Mouse (Mus musculus) hindbrain, embryonic 13.5 days (tissue): ENCODE data around the gene Umodl1. TPM values are rescaled to one million over a fixed set of nuclear protein-coding genes. Genes with fewer than 3 reads are reported as not detected.

ENCODE experiments used
- ATAC-seq: fragments of 200-750 bp; cut with Nextera tagmentation; 2 replicates; pipeline ENCODE4 v1.8.0; 2017; ENCODE audit warnings: moderate TSS enrichment; ENCODE audit not compliant: low FRiP score
- H3K27ac ChIP-seq: fragments of 300-500 bp; sonication (generic); 2 replicates; pipeline ENCODE4 v1.5.1; 2015; ENCODE audit warnings: inconsistent platforms, mild to moderate bottlenecking, moderate library complexity
- H3K27me3 ChIP-seq: fragments of 300-500 bp; sonication (generic); 2 replicates; pipeline ENCODE4 v1.6.1; 2015; ENCODE audit warnings: mild to moderate bottlenecking, inconsistent platforms
- H3K36me3 ChIP-seq: fragments of 300-500 bp; sonication (generic); 2 replicates; pipeline ENCODE4 v1.6.1; 2015; ENCODE audit warnings: mild to moderate bottlenecking, inconsistent platforms
- H3K4me1 ChIP-seq: fragments of 300-500 bp; sonication (generic); replicated peaks from 2 replicates; pipeline ENCODE4 v1.6.1; 2015; ENCODE audit warnings: inconsistent platforms
- H3K4me2 ChIP-seq: fragments of 300-500 bp; sonication (generic); 2 replicates; pipeline ENCODE4 v1.6.1; 2015; ENCODE audit warnings: inconsistent platforms, mild to moderate bottlenecking, moderate library complexity
- H3K4me3 ChIP-seq: fragments of 300-500 bp; sonication (generic); 2 replicates; pipeline ENCODE4 v1.5.1; 2015; ENCODE audit warnings: mild to moderate bottlenecking, inconsistent platforms
- H3K9ac ChIP-seq: fragments of 300-500 bp; sonication (generic); 2 replicates; pipeline ENCODE4 v1.6.1; 2015; ENCODE audit warnings: mild to moderate bottlenecking, inconsistent platforms
- H3K9me3 ChIP-seq: fragments of 300-500 bp; sonication (generic); 2 replicates; pipeline ENCODE4 v1.6.1; 2016; ENCODE audit warnings: inconsistent platforms
- WGBS: fragments of 180-500 bp; shearing (Covaris S2); methylation state at CpG from one replicate; pipeline ENCODE4 v1.1.7; 2015; 5-methylcytosine and 5-hydroxymethylcytosine counted together
- polyA plus RNA-seq: library from polyadenylated mRNA; unstranded; fragments of >200 nt; fragmentation: Nextera tagmentation; extraction: Ambion mirVana; gene quantifications from 2 replicates; pipeline ENCODE4 v1.2.1, GENCODE M21; 2015

Umodl1 gene
- polyA plus RNA-seq = 0.04 TPM in 1 of 2 replicates, not detected in the other

DNA sequence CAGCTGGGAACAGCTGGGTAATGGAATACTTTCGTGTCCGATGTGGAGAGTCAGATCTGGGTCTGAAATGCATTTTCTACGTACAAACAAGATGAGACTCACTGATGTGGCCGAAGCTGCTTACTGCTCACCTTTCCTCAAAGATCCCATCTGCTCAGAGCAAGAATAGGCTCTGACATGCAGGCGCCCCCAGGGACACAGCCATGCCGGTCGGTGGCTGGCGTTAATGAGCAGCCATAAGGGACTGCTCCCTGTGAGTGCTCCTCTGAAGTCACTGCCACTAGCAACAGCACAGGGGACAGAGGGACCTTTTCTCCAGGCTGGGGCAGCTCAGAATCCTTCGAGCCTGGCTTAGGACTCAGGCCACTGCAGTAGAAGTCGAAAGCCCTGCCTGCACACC lies at the start of gene Umodl1:
Umodl1 (plus strand) TSS at position 301 of the 400 bp plus-strand sequence.
- Histone ChIP-seq H3K4me2 (no peak within 1 kb of the TSS), H3K27me3 (no peaks in the 10 kb centered on the region), H3K4me1 (peaks cover 9% of the 10 kb centered on the region), H3K9ac (no peak within 1 kb of the TSS), H3K27ac (no peak within 1 kb of the TSS), H3K9me3 (0 out of 2 replicates have a peak, but pooled peaks cover 5% of the 10 kb centered on the region), H3K4me3 (no peak within 1 kb of the TSS), H3K36me3 (no peaks in the 10 kb centered on the region)
- WGBS = 45% methylated on average over 10 of the region's 10 CpGs
- ATAC-seq = no peak

DNA sequence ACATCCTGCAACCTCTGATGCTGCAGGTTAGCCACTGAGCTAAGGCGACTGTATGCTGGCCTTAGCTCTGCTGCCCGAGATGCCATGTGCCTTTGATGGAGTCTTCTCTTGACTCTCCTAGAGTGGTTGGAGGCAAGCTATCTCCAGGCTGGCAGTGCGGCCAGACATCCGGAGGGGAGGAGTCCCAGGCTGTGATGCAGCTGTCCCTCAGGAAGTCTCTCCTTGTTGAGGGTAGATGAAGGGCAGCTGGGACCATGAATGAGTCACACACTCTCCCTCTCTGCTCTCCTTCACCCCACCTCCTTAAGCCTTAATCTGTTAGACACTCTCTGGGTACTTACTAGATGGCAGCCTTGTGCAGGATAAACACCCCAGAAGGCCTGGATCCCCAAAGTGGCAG lies 46.9 kb upstream of the Umodl1 start:
- peaks cover 7% of the 10 kb centered on the region for H3K27me3 ChIP-seq
- no peaks in the 10 kb centered on the region for H3K36me3 ChIP-seq
- no peak overlapping the region for H3K4me3 ChIP-seq
- no peak overlapping the region for H3K9ac ChIP-seq
- no peak for ATAC-seq
- H3K27ac ChIP-seq = no peak overlapping the region
- no peaks in the 10 kb centered on the region for H3K9me3 ChIP-seq
- peaks cover 18% of the 10 kb centered on the region for H3K4me1 ChIP-seq
- WGBS = 78% methylated on average over 4 of the region's 4 CpGs
- no peak overlapping the region for H3K4me2 ChIP-seq

DNA sequence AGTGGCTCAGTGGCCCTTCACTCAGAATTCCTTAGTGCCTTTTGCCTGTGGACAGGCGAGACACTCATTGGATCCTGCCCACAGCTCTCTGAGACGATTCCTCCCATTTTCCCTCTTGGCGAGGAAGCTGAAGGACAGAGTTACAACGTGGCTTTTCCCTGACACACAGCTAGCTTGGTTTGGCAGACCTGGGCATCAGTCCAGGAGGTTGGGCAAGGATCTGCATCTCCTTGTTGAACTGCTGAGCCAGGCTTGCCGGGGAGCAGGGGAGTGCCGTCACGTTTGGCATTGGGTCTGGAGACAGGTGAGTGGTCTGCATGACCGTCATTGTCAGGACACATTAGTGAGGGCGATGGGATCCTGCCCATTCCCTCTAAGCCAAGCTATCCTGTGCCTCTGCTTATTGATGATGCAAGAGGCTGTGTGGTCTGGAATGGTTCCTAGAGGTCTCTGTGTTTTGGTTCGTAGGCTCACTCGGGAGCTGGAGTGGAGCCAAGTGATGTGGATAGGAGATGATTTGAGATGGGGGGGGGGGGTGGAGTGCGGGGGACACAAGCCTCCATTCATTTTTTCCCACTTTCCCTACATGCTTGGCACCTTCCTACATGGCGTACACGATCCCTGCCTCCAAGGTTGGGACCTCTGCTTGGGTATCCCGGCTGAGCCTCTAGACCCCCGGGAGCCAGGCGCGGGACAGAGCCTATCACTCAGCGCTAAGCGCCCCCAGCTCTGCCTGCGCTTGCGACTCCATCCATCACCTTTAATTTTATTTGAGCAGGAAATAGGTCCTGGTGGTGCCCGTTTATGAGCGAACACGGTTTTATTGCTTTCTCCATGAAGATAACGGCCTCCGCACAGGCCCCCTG lies 43.3 kb upstream of the Umodl1 start:
- H3K27me3 ChIP-seq = peaks cover 2% of the 10 kb centered on the region; the same call in 1 of the 2 replicates
- H3K4me1 ChIP-seq = peaks cover 18% of the 10 kb centered on the region
- H3K9me3 ChIP-seq = no peaks in the 10 kb centered on the region
- 0 out of 2 replicates have a peak overlapping the region, but pooled peaks have one; percentile 23 for H3K4me2 ChIP-seq
- no peak overlapping the region for H3K4me3 ChIP-seq
- no peaks in the 10 kb centered on the region for H3K36me3 ChIP-seq
- H3K9ac ChIP-seq = no peak overlapping the region
- 64% methylated on average over 27 of the region's 27 CpGs for WGBS
- no peak overlapping the region for H3K27ac ChIP-seq
- ATAC-seq = peak; percentile 63

DNA sequence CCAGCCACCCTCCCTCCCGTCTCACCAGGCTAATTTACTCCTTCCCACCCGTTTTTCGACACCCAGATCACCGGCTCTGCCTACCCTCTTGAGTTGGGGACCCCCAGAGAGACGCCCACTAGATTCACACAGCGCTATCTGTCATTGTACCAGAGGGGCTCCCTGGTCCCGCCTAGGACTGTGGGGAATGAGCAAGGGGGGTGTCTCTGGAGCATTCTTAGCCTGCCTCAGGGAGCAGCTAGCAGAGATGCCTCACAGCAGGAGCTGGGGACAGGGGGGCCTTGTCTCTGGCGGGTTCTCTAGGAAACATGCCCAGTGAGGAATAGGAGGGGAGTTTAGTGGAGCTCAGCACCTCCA lies 42.7 kb upstream of the Umodl1 start:
- Histone ChIP-seq H3K4me1 (peaks cover 18% of the 10 kb centered on the region), H3K4me2 (0 out of 2 replicates have a peak overlapping the region, but pooled peaks have one; percentile 23), H3K27ac (no peak overlapping the region), H3K9me3 (no peaks in the 10 kb centered on the region), H3K27me3 (peaks cover 2% of the 10 kb centered on the region; the same call in 1 of the 2 replicates), H3K4me3 (no peak overlapping the region), H3K9ac (no peak overlapping the region), H3K36me3 (no peaks in the 10 kb centered on the region)
- peak; percentile 54 for ATAC-seq
- 33% methylated on average over 8 of the region's 8 CpGs for WGBS

DNA sequence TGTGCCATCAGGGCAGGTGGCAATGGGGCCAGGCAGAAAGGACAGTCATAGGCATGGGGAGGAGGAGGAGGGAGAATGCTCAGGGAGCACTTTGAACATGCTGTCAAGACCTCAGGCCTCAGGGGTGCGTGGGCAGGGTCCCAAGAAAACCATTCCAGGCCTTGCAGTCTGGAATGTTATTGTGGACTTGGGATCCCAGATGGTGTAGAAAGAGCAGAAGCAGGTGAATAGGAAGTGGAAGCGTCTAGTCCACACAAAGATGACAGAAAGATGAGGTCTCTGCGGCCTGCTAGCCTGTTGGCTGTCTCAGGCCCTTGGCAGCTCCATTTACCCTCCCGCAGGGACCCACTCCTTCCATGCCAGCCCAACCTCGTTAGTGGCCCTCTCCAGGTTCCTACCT lies 41.9 kb upstream of the Umodl1 start:
- Histone ChIP-seq H3K27me3 (peaks cover under 1% of the 10 kb centered on the region; the same call in 1 of the 2 replicates), H3K36me3 (no peaks in the 10 kb centered on the region), H3K4me3 (no peak overlapping the region), H3K27ac (no peak overlapping the region), H3K9ac (no peak overlapping the region), H3K4me2 (no peak overlapping the region), H3K4me1 (peaks cover 18% of the 10 kb centered on the region), H3K9me3 (no peaks in the 10 kb centered on the region)
- ATAC-seq = no peak
- 79% methylated on average over 5 of the region's 5 CpGs for WGBS

DNA sequence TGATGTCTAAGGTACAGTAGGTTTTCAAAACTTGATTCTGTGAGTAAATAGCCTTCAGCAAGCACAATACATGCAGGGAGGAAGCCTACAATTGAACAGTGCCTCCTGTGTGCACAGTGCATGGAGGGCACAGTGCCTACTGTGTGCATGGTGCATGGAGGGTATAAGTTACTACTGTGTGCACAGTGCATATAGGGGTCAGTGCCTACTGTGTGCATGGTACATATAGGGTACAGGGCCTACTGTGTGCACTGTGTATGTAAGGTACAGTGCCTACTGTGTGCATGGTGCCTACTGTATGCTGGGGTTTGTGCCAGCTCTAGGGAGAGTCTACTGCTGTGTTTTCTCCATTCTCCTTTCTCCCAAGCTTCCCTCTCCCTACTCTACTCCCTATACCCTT lies 40.2 kb upstream of the Umodl1 start:
- H3K4me2 ChIP-seq = no peak overlapping the region
- H3K27ac ChIP-seq = no peak overlapping the region
- H3K4me1 ChIP-seq = peaks cover 18% of the 10 kb centered on the region
- ATAC-seq = no peak
- no peaks in the 10 kb centered on the region for H3K9me3 ChIP-seq
- H3K27me3 ChIP-seq = no peaks in the 10 kb centered on the region
- H3K36me3 ChIP-seq = no peaks in the 10 kb centered on the region
- H3K9ac ChIP-seq = no peak overlapping the region
- H3K4me3 ChIP-seq = no peak overlapping the region

DNA sequence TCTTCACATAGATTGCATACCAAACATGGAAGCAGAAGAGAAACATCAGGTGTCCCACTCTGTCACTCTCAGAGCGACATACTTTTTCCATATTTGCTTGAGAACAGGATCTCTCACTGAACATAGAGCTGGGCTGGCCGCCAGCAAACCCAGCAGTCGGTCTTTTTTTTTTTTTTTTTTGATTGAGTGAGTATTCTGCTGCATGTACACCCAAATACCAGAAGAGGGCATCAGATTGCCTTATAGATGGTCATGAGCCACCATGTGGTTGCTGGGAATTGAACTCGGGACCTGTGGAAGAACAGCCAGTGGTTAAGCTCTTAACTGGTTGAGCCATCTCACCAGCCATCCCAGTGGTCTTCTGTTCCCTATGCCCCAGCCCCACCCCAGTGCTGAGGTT lies 30.9 kb upstream of the Umodl1 start:
- 83% methylated on average over 4 of the region's 4 CpGs for WGBS
- no peak overlapping the region for H3K4me3 ChIP-seq
- H3K27ac ChIP-seq = no peak overlapping the region
- H3K27me3 ChIP-seq = no peaks in the 10 kb centered on the region
- no peaks in the 10 kb centered on the region for H3K36me3 ChIP-seq
- H3K9me3 ChIP-seq = no peaks in the 10 kb centered on the region
- no peak overlapping the region for H3K9ac ChIP-seq
- no peaks in the 10 kb centered on the region for H3K4me1 ChIP-seq
- ATAC-seq = no peak
- no peak overlapping the region for H3K4me2 ChIP-seq

DNA sequence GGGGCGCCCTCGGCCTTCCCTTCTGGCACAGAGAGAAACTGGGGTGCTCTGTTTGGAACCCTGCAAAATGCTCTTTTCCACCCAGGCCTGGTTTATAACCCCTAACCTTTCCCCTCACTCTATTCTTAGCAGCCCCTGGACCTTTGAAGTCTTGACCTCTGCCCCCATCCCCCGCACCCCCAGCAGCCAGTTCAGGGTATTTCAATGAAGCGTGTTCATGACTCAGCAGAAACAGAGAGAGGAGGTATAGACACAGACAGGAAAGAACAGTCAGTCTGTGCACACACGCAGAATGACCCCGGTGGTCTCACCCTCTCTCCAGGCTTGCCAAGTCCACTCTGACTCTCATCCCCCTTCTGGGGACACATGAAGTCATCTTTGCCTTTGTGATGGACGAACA lies 23.6 kb upstream of the Umodl1 start:
- Histone ChIP-seq H3K4me3 (no peak overlapping the region), H3K9me3 (no peaks in the 10 kb centered on the region), H3K9ac (no peak overlapping the region), H3K27me3 (no peaks in the 10 kb centered on the region), H3K36me3 (no peaks in the 10 kb centered on the region), H3K4me2 (no peak overlapping the region), H3K4me1 (no peaks in the 10 kb centered on the region), H3K27ac (no peak overlapping the region)
- no peak for ATAC-seq
- WGBS = 84% methylated on average over 7 of the region's 7 CpGs

DNA sequence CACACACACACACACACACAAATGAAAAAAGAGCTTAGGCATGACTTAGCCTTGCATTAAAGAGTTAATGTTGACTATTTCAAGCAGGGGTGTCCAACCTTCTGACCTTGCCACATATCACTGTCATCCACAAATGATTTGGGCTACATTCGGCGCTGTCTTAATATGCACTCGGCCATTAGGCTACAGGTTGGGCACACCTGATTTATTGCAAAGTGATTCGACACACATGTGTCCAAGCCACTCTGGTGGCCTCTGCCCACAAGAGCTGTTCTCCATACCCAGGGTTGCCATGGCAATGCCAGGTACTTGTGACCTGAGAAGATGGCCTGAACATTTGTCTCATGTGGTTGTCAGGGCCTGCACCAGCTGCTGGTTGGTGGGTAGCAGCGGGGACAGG lies 21.6 kb upstream of the Umodl1 start:
- ATAC-seq = no peak
- H3K4me1 ChIP-seq = 0 out of 2 replicates have a peak, but pooled peaks cover 5% of the 10 kb centered on the region
- no peak overlapping the region for H3K27ac ChIP-seq
- H3K27me3 ChIP-seq = no peaks in the 10 kb centered on the region
- WGBS = 84% methylated on average over 5 of the region's 5 CpGs
- H3K36me3 ChIP-seq = no peaks in the 10 kb centered on the region
- no peaks in the 10 kb centered on the region for H3K9me3 ChIP-seq
- H3K9ac ChIP-seq = no peak overlapping the region
- no peak overlapping the region for H3K4me2 ChIP-seq
- no peak overlapping the region for H3K4me3 ChIP-seq

DNA sequence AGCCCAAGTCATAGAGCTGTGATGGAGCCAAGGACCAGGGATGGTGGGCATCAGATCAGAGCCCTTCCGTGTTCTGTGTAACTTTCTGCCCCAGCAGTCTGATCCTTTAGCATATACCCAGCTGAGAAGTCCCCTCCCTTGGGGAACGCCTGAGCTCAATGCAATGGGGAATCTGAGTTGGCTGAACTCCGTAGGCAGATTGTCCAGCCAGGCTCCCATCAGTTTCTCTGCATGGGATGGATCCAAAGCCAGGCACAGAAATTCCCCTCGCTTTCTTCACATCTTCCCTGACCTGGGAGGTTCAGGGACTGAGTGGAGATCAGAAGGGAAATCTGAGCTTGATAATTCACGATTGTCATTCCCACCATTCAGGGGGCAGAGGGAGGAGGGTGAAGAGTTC lies 19.1 kb upstream of the Umodl1 start:
- Histone ChIP-seq H3K4me3 (no peak overlapping the region), H3K36me3 (no peaks in the 10 kb centered on the region), H3K27ac (no peak overlapping the region), H3K4me1 (0 out of 2 replicates have a peak, but pooled peaks cover 5% of the 10 kb centered on the region), H3K4me2 (no peak overlapping the region), H3K9me3 (no peaks in the 10 kb centered on the region), H3K9ac (no peak overlapping the region), H3K27me3 (no peaks in the 10 kb centered on the region)
- 41% methylated on average over 5 of the region's 5 CpGs for WGBS
- no peak for ATAC-seq

DNA sequence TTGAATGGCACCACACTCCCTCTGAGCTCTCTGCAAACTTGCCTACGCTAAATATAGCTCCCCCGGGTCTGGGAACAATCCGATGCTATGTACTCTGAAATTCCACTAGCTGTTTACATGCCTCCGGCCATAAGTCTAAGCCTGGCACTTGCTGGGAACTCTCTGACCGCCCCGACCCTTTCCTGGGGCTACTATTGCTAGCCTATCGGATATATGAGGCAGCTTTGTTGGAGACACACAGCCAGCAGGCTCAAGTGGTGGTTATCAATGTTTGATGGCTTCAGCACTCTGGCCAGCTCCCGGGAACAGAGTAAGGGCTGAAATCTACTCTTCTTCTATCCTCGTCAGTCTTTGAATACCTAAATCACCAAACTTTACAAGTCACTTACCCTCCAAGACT lies 15.9 kb upstream of the Umodl1 start:
- H3K9me3 ChIP-seq = no peaks in the 10 kb centered on the region
- no peaks in the 10 kb centered on the region for H3K36me3 ChIP-seq
- no peak overlapping the region for H3K4me3 ChIP-seq
- no peak for ATAC-seq
- H3K9ac ChIP-seq = no peak overlapping the region
- H3K27ac ChIP-seq = no peak overlapping the region
- H3K27me3 ChIP-seq = no peaks in the 10 kb centered on the region
- WGBS = 53% methylated on average over 9 of the region's 9 CpGs
- no peak overlapping the region for H3K4me2 ChIP-seq
- 0 out of 2 replicates have a peak, but pooled peaks cover 5% of the 10 kb centered on the region for H3K4me1 ChIP-seq

DNA sequence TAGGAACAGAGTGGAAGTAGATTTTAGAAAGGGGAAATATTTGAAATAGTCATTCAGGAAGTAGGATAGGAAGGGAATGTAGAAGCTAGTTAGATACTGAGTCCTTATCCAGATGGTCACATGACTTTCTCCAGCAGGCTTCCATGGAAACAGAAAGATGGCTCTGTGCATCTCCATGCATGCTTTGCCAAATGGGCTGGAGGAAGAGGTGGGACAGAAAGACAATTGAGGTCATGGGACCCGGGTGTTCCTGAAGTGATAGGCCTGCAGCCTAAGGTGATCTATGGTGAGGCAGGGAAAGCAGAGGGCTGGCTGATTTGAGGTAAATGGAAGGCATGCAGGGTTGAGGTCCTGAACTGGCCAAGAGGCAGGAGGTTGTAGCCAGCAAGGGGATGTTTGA lies 6.1 kb upstream of the Umodl1 start:
- no peaks in the 10 kb centered on the region for H3K27me3 ChIP-seq
- ATAC-seq = no peak

DNA sequence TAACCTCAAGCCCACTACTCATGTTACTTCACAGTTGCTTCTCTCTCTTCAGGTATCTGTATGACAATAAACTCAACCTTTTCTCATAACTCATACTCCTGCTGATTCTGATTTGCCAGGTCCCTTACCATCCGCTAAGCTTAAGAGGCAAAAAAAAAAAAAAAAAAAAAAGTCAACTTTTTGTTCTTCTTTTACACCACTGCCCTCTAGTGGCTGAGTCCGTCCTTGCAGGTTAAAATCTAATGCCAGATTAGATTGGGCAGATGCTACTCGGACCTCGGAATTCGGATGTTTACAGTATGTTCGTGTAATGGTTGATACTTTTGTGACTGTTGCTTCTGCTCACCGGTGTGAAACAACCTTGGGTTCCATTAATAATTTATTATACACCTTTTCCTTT lies 3.7 kb upstream of the Umodl1 start:
- no peak overlapping the region for H3K27ac ChIP-seq
- no peak overlapping the region for H3K4me2 ChIP-seq
- H3K36me3 ChIP-seq = no peaks in the 10 kb centered on the region
- H3K4me3 ChIP-seq = no peak overlapping the region
- H3K4me1 ChIP-seq = peaks cover 15% of the 10 kb centered on the region
- 8% methylated on average over 7 of the region's 7 CpGs for WGBS
- no peaks in the 10 kb centered on the region for H3K9me3 ChIP-seq
- no peak overlapping the region for H3K9ac ChIP-seq
- H3K27me3 ChIP-seq = no peaks in the 10 kb centered on the region
- ATAC-seq = no peak

More for the DNA sequence above, 6.1 kb upstream of the Umodl1 start:
- Histone ChIP-seq H3K9me3 (no peaks in the 10 kb centered on the region), H3K27ac (no peak overlapping the region), H3K4me3 (no peak overlapping the region), H3K9ac (no peak overlapping the region), H3K36me3 (no peaks in the 10 kb centered on the region), H3K4me1 (peaks cover 12% of the 10 kb centered on the region), H3K4me2 (no peak overlapping the region)
- 63% methylated on average over 1 of the region's 1 CpGs for WGBS
